In genomic region chr6:121101201-121101600, GRCm38 (mm10) we compare ENCODE assay signal across 18 mouse cellular contexts. TPM values are rescaled to one million over a fixed set of nuclear protein-coding genes. Genes with fewer than 3 reads are reported as not detected.
DNase-seq lines count a peak whose midpoint lies in the region; ATAC-seq and TF ChIP-seq lines count a peak whose summit lies in the region.
"Had no signal": no experiment of that assay in that cellular context is flagged by ENCODE, and none has a peak within 500 bp of the region (broad histone marks: within the 10 kb centered on the region; RNA-seq: fewer than 3 reads in every experiment).

No protein-coding gene starts in this region.

- H3K4me1 ChIP-seq in kidney, embryonic 15.5 days, result peaks cover 36% of the 10 kb centered on the region
- peaks cover 40 to 87% of the 10 kb centered on the region in 2 experiments for H3K4me1 ChIP-seq in MEL (ENCODE audit: control insufficient read depth in 1 of 2, insufficient read depth in 2 of 2, low read length in 2 of 2)
- peaks cover 7% of the 10 kb centered on the region for H3K4me1 ChIP-seq in intestine, postnatal 0 days (replicated peaks; ENCODE audit: control insufficient read depth, insufficient read depth, low read length)
- peaks cover 98% of the 10 kb centered on the region for H3K4me1 ChIP-seq in megakaryocyte, embryonic 14.5 days

- ATAC-seq in kidney, embryonic 15.5 days (replicated peaks; ENCODE audit: low FRiP score), result no peak
- ATAC-seq in intestine, postnatal 0 days, result peak; percentile 85

- WGBS in kidney, embryonic 15.5 days, result 84% methylated on average over 5 of the region's 5 CpGs
- 36% methylated on average over 5 of the region's 5 CpGs for whole genome bisulfite sequencing in intestine, postnatal 0 days

- H3K36me3 ChIP-seq in kidney, embryonic 15.5 days, result no peaks in the 10 kb centered on the region
- H3K36me3 ChIP-seq in MEL (ENCODE audit: control insufficient read depth in 1 of 2, insufficient read depth in 2 of 2, low read length in 2 of 2), result peaks cover 7 to 81% of the 10 kb centered on the region in 2 experiments
- peaks cover 9% of the 10 kb centered on the region; the same call in 1 of the 2 replicates for H3K36me3 ChIP-seq in intestine, postnatal 0 days (ENCODE audit: control insufficient read depth, insufficient read depth)
- H3K36me3 ChIP-seq in megakaryocyte, embryonic 14.5 days (replicated peaks; ENCODE audit: low read length), result peaks cover 67% of the 10 kb centered on the region
- H3K36me3 ChIP-seq: embryonic facial prominence, embryonic 12.5 days; hindbrain, embryonic 15.5 days had no signal

- H3K4me3 ChIP-seq in kidney, embryonic 15.5 days (replicated peaks), result no peak overlapping the region
- H3K4me3 ChIP-seq in MEL (ENCODE audit: control insufficient read depth in 1 of 2, insufficient read depth in 1 of 2, low read depth in 2 of 2, low read length in 2 of 2), result no peak overlapping the region
- no peak overlapping the region for H3K4me3 ChIP-seq in intestine, postnatal 0 days (ENCODE audit: low read depth, low read length)
- peak overlapping the region; percentile 71 for H3K4me3 ChIP-seq in megakaryocyte, embryonic 14.5 days (replicated peaks)
- H3K4me3 ChIP-seq: embryonic facial prominence, embryonic 12.5 days; hindbrain, embryonic 15.5 days had no signal

- intact Hi-C loops in heart, postnatal 36 days (cut with DNase I), result no loop called here

- no peak for TF ChIP-seq POLR2A in MEL (IDR thresholded peaks at IDR 0.05; ENCODE audit: control insufficient read depth in 1 of 2, insufficient read depth in 1 of 2, low read depth in 1 of 2, low read length in 2 of 2, poor library complexity in 1 of 2)

- H3K4me2 ChIP-seq in kidney, embryonic 15.5 days, result no peak overlapping the region
- no peak overlapping the region for H3K4me2 ChIP-seq in intestine, postnatal 0 days (replicated peaks; ENCODE audit: low read depth)
- H3K4me2 ChIP-seq: embryonic facial prominence, embryonic 12.5 days; hindbrain, embryonic 15.5 days; lung, embryonic 14.5 days had no signal

- TF ChIP-seq RAD21 in MEL (IDR thresholded peaks at IDR 0.05; ENCODE audit: low read depth, low read length), result no peak

- DNase-seq in kidney, adult 9 months, result peak; percentile 20
- peak; percentile 77 for DNase-seq in MEL (ENCODE audit: low read depth, low spot score)
- DNase-seq in ovary, adult 18-20 months (ENCODE audit: low spot score), result no peak
- DNase-seq in heart, postnatal 36 days, result no peak
- DNase-seq in thymus, postnatal 4 days, result no peak
- DNase-seq: adrenal gland, adult 2 months; cerebellum, adult 11 months; gastrocnemius, postnatal 25 days; heart, postnatal 10 days; layer of hippocampus, postnatal 36 days; lung, embryonic 14.5 days; lung, postnatal 4 days; midbrain, embryonic 14.5 days had no signal

- H3K9me3 ChIP-seq in kidney, embryonic 15.5 days (replicated peaks), result no peaks in the 10 kb centered on the region
- H3K9me3 ChIP-seq in MEL (replicated peaks; ENCODE audit: insufficient read depth, low read length), result no peaks in the 10 kb centered on the region
- H3K9me3 ChIP-seq in intestine, postnatal 0 days (ENCODE audit: control insufficient read depth), result no peaks in the 10 kb centered on the region
- no peaks in the 10 kb centered on the region for H3K9me3 ChIP-seq in megakaryocyte, embryonic 14.5 days
- H3K9me3 ChIP-seq: embryonic facial prominence, embryonic 12.5 days; hindbrain, embryonic 15.5 days had no signal

- TF ChIP-seq CTCF in MEL (IDR thresholded peaks at IDR 0.05 in 2 of 3, conservative IDR thresholded peaks at IDR 0.05 in 1 of 3; ENCODE audit: control insufficient read depth in 1 of 3, insufficient read depth in 1 of 3, low read depth in 2 of 3, low read length in 3 of 3, poor library complexity in 1 of 3, severe bottlenecking in 1 of 3), result no peak
- TF ChIP-seq CTCF in intestine, postnatal 0 days (IDR thresholded peaks at IDR 0.05; ENCODE audit: low read depth), result no peak

- no peak overlapping the region for H3K27ac ChIP-seq in kidney, embryonic 15.5 days
- peak overlapping the region; percentile 57 for H3K27ac ChIP-seq in MEL (ENCODE audit: control insufficient read depth, low read depth, low read length)
- peak overlapping the region; percentile 55 for H3K27ac ChIP-seq in intestine, postnatal 0 days (ENCODE audit: low read depth, low read length)
- H3K27ac ChIP-seq: embryonic facial prominence, embryonic 12.5 days; hindbrain, embryonic 15.5 days had no signal

- H3K27me3 ChIP-seq in kidney, embryonic 15.5 days, result no peaks in the 10 kb centered on the region
- no peaks in the 10 kb centered on the region for H3K27me3 ChIP-seq in MEL (ENCODE audit: control insufficient read depth in 1 of 2, insufficient read depth in 2 of 2, low read length in 2 of 2)
- no peaks in the 10 kb centered on the region for H3K27me3 ChIP-seq in intestine, postnatal 0 days (replicated peaks; ENCODE audit: control insufficient read depth, insufficient read depth, low read length)
- H3K27me3 ChIP-seq in megakaryocyte, embryonic 14.5 days (replicated peaks), result no peaks in the 10 kb centered on the region
- H3K27me3 ChIP-seq: embryonic facial prominence, embryonic 12.5 days; hindbrain, embryonic 15.5 days had no signal

- H3K9ac ChIP-seq in kidney, embryonic 15.5 days, result no peak overlapping the region
- H3K9ac ChIP-seq in MEL (ENCODE audit: control insufficient read depth, low read depth, low read length, poor library complexity, severe bottlenecking), result no peak overlapping the region
- H3K9ac ChIP-seq in intestine, postnatal 0 days (ENCODE audit: low read depth, low read length), result no peak overlapping the region
- H3K9ac ChIP-seq: embryonic facial prominence, embryonic 12.5 days; hindbrain, embryonic 15.5 days; lung, embryonic 14.5 days had no signal

- TF ChIP-seq EP300 in MEL (IDR thresholded peaks at IDR 0.05; ENCODE audit: low read depth in 1 of 2, low read length in 2 of 2), result peak; percentile 72 to 76

- H3K79me2 ChIP-seq in MEL (ENCODE audit: control insufficient read depth, insufficient read depth, low read length, poor library complexity), result peaks cover 74% of the 10 kb centered on the region

TF ChIP-seq in MEL, 35 proteins besides CTCF, POLR2A, EP300 and RAD21 (continues in another document):
- no peak for TF ChIP-seq TBP (IDR thresholded peaks at IDR 0.05; ENCODE audit: low read depth, low read length)
- TF ChIP-seq ZMIZ1 (IDR thresholded peaks at IDR 0.05; ENCODE audit: low read depth, low read length), result no peak
- no peak for TF ChIP-seq CHD2 (IDR thresholded peaks at IDR 0.05; ENCODE audit: low read length)
- TF ChIP-seq HCFC1 (IDR thresholded peaks at IDR 0.05; ENCODE audit: low read depth, low read length), result no peak
- TF ChIP-seq ELF1 (IDR thresholded peaks at IDR 0.05; ENCODE audit: low read depth, low read length), result no peak
- peak; percentile 62 for TF ChIP-seq GATA1 (IDR thresholded peaks at IDR 0.05; ENCODE audit: low read depth, low read length)
- TF ChIP-seq NRF1 (IDR thresholded peaks at IDR 0.05; ENCODE audit: insufficient read depth, low read depth, low read length, poor library complexity, severe bottlenecking), result no peak
- peak; percentile 80; the same call in 1 of the 2 replicates for TF ChIP-seq MAFK (IDR thresholded peaks at IDR 0.05; ENCODE audit: borderline replicate concordance, low read depth, low read length)
- TF ChIP-seq UBTF (IDR thresholded peaks at IDR 0.05; ENCODE audit: borderline replicate concordance, insufficient read depth, low read depth, low read length), result no peak
- no peak for TF ChIP-seq MYB (IDR thresholded peaks at IDR 0.05; ENCODE audit: low read depth, low read length)
- TF ChIP-seq SMC3 (IDR thresholded peaks at IDR 0.05; ENCODE audit: low read depth, low read length), result no peak
- peak; percentile 21; the same call in 1 of the 2 replicates for TF ChIP-seq SIN3A (IDR thresholded peaks at IDR 0.05; ENCODE audit: low read length)
- no peak for TF ChIP-seq BHLHE40 (IDR thresholded peaks at IDR 0.05; ENCODE audit: borderline replicate concordance, low read depth, low read length)
- TF ChIP-seq MXI1 (IDR thresholded peaks at IDR 0.05; ENCODE audit: low read depth, low read length), result 0 out of 2 replicates have a peak, but pooled peaks have one; percentile 34
- TF ChIP-seq JUND (IDR thresholded peaks at IDR 0.05; ENCODE audit: low read depth, low read length), result no peak
- peak; percentile 86 for TF ChIP-seq TAL1 (IDR thresholded peaks at IDR 0.05; ENCODE audit: low read length)
- no peak for TF ChIP-seq ZKSCAN1 (IDR thresholded peaks at IDR 0.05; ENCODE audit: low read depth, low read length)
- peak; percentile 81 for TF ChIP-seq TCF12 (IDR thresholded peaks at IDR 0.05; ENCODE audit: low read depth, low read length)
- TF ChIP-seq CHD1 (IDR thresholded peaks at IDR 0.05; ENCODE audit: low read depth, low read length), result no peak
- no peak for TF ChIP-seq MYC (IDR thresholded peaks at IDR 0.05; ENCODE audit: low read depth, low read length)
- no peak for TF ChIP-seq ZNF384 (IDR thresholded peaks at IDR 0.05; ENCODE audit: low read depth, low read length)
- TF ChIP-seq USF1 (IDR thresholded peaks at IDR 0.05; ENCODE audit: low read depth, low read length), result no peak
- TF ChIP-seq GABPA (IDR thresholded peaks at IDR 0.05; ENCODE audit: low read depth, low read length), result peak; percentile 90
- no peak for TF ChIP-seq MEF2A (IDR thresholded peaks at IDR 0.05; ENCODE audit: extremely low read depth, insufficient replicate concordance, low read depth, low read length, poor library complexity, severe bottlenecking)
- no peak for TF ChIP-seq POLR2AphosphoS5 (IDR thresholded peaks at IDR 0.05; ENCODE audit: borderline replicate concordance, low read depth, low read length)
- no peak for TF ChIP-seq ZC3H11A (IDR thresholded peaks at IDR 0.05; ENCODE audit: low read depth, low read length)
- TF ChIP-seq ETS1 (IDR thresholded peaks at IDR 0.05; ENCODE audit: low read depth, low read length), result peak; percentile 80
- TF ChIP-seq RCOR1 (IDR thresholded peaks at IDR 0.05; ENCODE audit: low read depth, low read length), result no peak
- no peak for TF ChIP-seq MAZ (IDR thresholded peaks at IDR 0.05; ENCODE audit: low read depth, low read length)
- no peak for TF ChIP-seq E2F4 (IDR thresholded peaks at IDR 0.05; ENCODE audit: borderline replicate concordance, low read depth, low read length)
- no peak for TF ChIP-seq POLR2AphosphoS2 (IDR thresholded peaks at IDR 0.05; ENCODE audit: low read length)

RNA-seq across cellular contexts. Expression of gene Mical3, which starts 29.6 kb away (rescaled TPM):
- 12.0 and 13.1 TPM in 2 replicates for polyA plus RNA-seq in kidney, embryonic 15.5 days (2015; fragmentation: Nextera tagmentation; extraction: Ambion mirVana)
- 19.8 and 24.7 TPM in 2 replicates for total RNA-seq in MEL (2012; rRNA removed)
- 100 to 1,000 TPM in 1 of 2 experiments, 10 to 100 TPM in 1; 31.4 to 125 TPM for polyA plus RNA-seq in MEL (2012; ENCODE audit: insufficient read depth in 1 of 2, insufficient read length in 2 of 2, low read depth in 1 of 2, low replicate concordance in 2 of 2, missing spikeins in 1 of 2)
- polyA plus RNA-seq in intestine, postnatal 0 days (2015; fragmentation: Nextera tagmentation; extraction: Ambion mirVana), result 3.6 and 4.5 TPM in 2 replicates
- 17.8 and 21.9 TPM in 2 replicates for polyA plus RNA-seq in megakaryocyte, embryonic 14.5 days (2012; ENCODE audit: insufficient read depth, low replicate concordance)
- 100 to 1,000 TPM; 119 to 136 TPM for total RNA-seq in heart, postnatal 36 days (2021)

Comparison
In these comparisons a context has a peak if more than half of its experiments do, and no peak if none do; other contexts are left out.
1. DNase-seq: peak in kidney, adult 9 months (single experiment) and MEL (single experiment); none in ovary, adult 18-20 months (single experiment), heart, postnatal 36 days (0 of 2) and thymus, postnatal 4 days (single experiment).